In genomic region chr2:29675846-29676245, GRCm38 (mm10) we compare ENCODE assay signal across 15 mouse cellular contexts.
"Had no signal": no experiment of that assay in that cellular context is flagged by ENCODE, and none has a peak within 500 bp of the region (broad histone marks: within the 10 kb centered on the region; RNA-seq: fewer than 3 reads in every experiment).

No protein-coding gene starts in this region.

- H3K4me3 ChIP-seq: limb, embryonic 15.5 days; liver, embryonic 15.5 days; midbrain, embryonic 10.5 days; neural tube, embryonic 13.5 days had no signal

- H3K27me3 ChIP-seq: limb, embryonic 15.5 days; liver, embryonic 15.5 days; neural tube, embryonic 13.5 days had no signal

- H3K9ac ChIP-seq: limb, embryonic 15.5 days; liver, embryonic 15.5 days; lung, embryonic 14.5 days; neural tube, embryonic 13.5 days had no signal

- DNase-seq: kidney, postnatal 14 days; layer of hippocampus, adult 9-11 months; layer of hippocampus, postnatal 36 days; lung, embryonic 14.5 days; lung, postnatal 10 days; lung, postnatal 4 days; retina, postnatal 1 day; right cerebral cortex, postnatal 4 days; spleen, adult 18-20 months; thymus, postnatal 36 days had no signal

- H3K36me3 ChIP-seq: liver, embryonic 15.5 days had no signal

- H3K4me2 ChIP-seq: limb, embryonic 15.5 days; liver, embryonic 15.5 days; lung, embryonic 14.5 days; neural tube, embryonic 13.5 days had no signal

- H3K27ac ChIP-seq: limb, embryonic 15.5 days; midbrain, embryonic 10.5 days; neural tube, embryonic 13.5 days had no signal

- H3K9me3 ChIP-seq: limb, embryonic 15.5 days; liver, embryonic 15.5 days; midbrain, embryonic 10.5 days; neural tube, embryonic 13.5 days had no signal

- ATAC-seq: midbrain, embryonic 16.5 days had no signal
